Mouse (Mus musculus): ENCODE measurements around the gene Erbb2. TPM values are rescaled to one million over a fixed set of nuclear protein-coding genes. Genes with fewer than 3 reads are reported as not detected.

The Erbb2 gene
- total and polyA plus RNA-seq, 2 experiments from 2014 or later = 3.7 to 4.9 TPM

- H3K4me2 ChIP-seq (ENCODE audit: low read depth) = peak within 1 kb of the TSS; percentile 72
- no peak for TF ChIP-seq CTCF (IDR thresholded peaks at IDR 0.05; ENCODE audit: low read depth)
- no peaks in the 10 kb centered on the region for H3K9me3 ChIP-seq (ENCODE audit: low read length)
- H3K36me3 ChIP-seq (ENCODE audit: insufficient read depth) = no peaks in the 10 kb centered on the region
- no peaks in the 10 kb centered on the region for H3K27me3 ChIP-seq (ENCODE audit: insufficient read depth, low read length)
- peak within 1 kb of the TSS; percentile 94 for H3K27ac ChIP-seq (ENCODE audit: low read depth, low read length)
- ATAC-seq (peak; percentile 96), DNase-seq (peak; percentile 95)
- WGBS = 2% methylated on average over 40 of the region's 40 CpGs
- H3K4me3 ChIP-seq (ENCODE audit: low read depth, low read length) = peak within 1 kb of the TSS; percentile 61
- peaks cover 11% of the 10 kb centered on the region for H3K4me1 ChIP-seq (ENCODE audit: insufficient read depth)
- H3K9ac ChIP-seq = peak within 1 kb of the TSS; percentile 78
These were observed 12.0 kb upstream of the Erbb2 start, which contains the start of gene Pgap3 for GRCm38 (mm10) chr11:98400161-98400726. TSS of gene Pgap3 (minus strand) at chr11:98400490.

GRCm38 (mm10) chr11:98400816-98401215 is 11.5 kb upstream of the Erbb2 start:
- ATAC-seq (no peak), DNase-seq (no peak)
- no peaks in the 10 kb centered on the region for H3K9me3 ChIP-seq (ENCODE audit: low read length)
- peak overlapping the region; percentile 72 for H3K4me2 ChIP-seq (ENCODE audit: low read depth)
- H3K4me1 ChIP-seq (ENCODE audit: insufficient read depth) = peaks cover 11% of the 10 kb centered on the region
- peak overlapping the region; percentile 61 for H3K4me3 ChIP-seq (ENCODE audit: low read depth, low read length)
- H3K27me3 ChIP-seq (ENCODE audit: insufficient read depth, low read length) = no peaks in the 10 kb centered on the region
- no peak for TF ChIP-seq CTCF (IDR thresholded peaks at IDR 0.05; ENCODE audit: low read depth)
- 59% methylated on average over 3 of the region's 3 CpGs for WGBS
- peak overlapping the region; percentile 78 for H3K9ac ChIP-seq
- peak overlapping the region; percentile 94 for H3K27ac ChIP-seq (ENCODE audit: low read depth, low read length)
- H3K36me3 ChIP-seq (ENCODE audit: insufficient read depth) = no peaks in the 10 kb centered on the region

DNA sequence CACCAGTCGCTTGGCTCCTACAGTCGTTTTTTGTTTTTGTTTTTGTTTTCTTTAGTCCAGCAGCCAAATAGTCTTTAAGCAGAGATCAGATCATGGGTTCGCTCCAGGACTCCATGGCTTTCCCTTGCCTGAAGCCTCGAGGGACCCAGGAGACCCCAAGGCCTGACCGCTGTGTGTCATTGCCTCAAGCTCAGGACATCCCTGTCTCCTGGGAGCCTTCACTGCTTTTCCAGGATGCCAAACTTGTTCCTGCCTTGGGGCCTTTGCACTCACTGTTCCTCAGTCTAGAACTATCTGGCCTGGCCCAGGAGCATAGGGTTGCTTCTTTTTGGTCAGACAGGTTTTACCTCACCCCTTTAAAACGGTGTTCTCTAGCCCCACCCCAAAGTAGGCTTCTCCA is 5.6 kb upstream of the Erbb2 start:
- ATAC-seq (no peak), DNase-seq (no peak)
- WGBS = 72% methylated on average over 6 of the region's 6 CpGs
- Histone ChIP-seq H3K27me3 (ENCODE audit: insufficient read depth, low read length) (peaks cover 13% of the 10 kb centered on the region), H3K4me2 (ENCODE audit: low read depth) (no peak overlapping the region), H3K4me3 (ENCODE audit: low read depth, low read length) (no peak overlapping the region), H3K4me1 (ENCODE audit: insufficient read depth) (no peaks in the 10 kb centered on the region), H3K9ac (no peak overlapping the region), H3K36me3 (ENCODE audit: insufficient read depth) (no peaks in the 10 kb centered on the region), H3K9me3 (ENCODE audit: low read length) (no peaks in the 10 kb centered on the region), H3K27ac (ENCODE audit: low read depth, low read length) (no peak overlapping the region)
- TF ChIP-seq CTCF (IDR thresholded peaks at IDR 0.05; ENCODE audit: low read depth) = no peak

- Histone ChIP-seq H3K4me2 (ENCODE audit: low read depth) (no peak overlapping the region), H3K9ac (no peak overlapping the region), H3K36me3 (ENCODE audit: insufficient read depth) (no peaks in the 10 kb centered on the region), H3K9me3 (ENCODE audit: low read length) (no peaks in the 10 kb centered on the region), H3K4me3 (ENCODE audit: low read depth, low read length) (no peak overlapping the region), H3K4me1 (ENCODE audit: insufficient read depth) (no peaks in the 10 kb centered on the region), H3K27me3 (ENCODE audit: insufficient read depth, low read length) (peaks cover 23% of the 10 kb centered on the region), H3K27ac (ENCODE audit: low read depth, low read length) (no peak overlapping the region)
- no peak for TF ChIP-seq CTCF (IDR thresholded peaks at IDR 0.05; ENCODE audit: low read depth)
- DNase-seq = no peak
- WGBS = 54% methylated on average over 8 of the region's 8 CpGs
- no peak for ATAC-seq
These were observed 3.4 kb upstream of the Erbb2 start for GRCm38 (mm10) chr11:98408872-98409271.

DNA sequence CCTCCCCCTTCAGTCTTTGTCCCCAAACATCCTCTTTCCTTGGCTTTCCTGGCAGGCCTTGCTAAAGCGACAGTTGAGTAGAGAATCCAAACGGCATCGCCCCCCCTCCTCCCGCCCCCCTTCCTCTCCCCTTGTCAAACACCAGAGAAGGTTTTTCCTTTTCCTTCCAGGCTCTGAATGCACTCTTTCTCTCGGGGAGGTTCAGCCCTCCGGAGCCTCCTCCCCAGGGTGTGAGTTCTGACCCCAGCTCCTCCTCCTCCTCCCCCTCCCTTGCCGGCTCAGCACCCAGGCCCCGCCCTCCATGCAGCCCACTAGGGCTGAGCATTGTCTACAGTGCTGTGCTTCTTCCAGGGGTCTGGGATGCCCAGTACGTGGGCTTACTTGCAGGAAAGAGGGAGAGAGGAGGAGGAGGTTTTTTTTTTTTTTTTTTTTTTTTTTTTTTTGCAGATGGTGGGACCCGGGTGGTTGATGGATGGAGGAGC is 2.9 kb upstream of the Erbb2 start:
- Histone ChIP-seq H3K4me2 (ENCODE audit: low read depth) (no peak overlapping the region), H3K9me3 (ENCODE audit: low read length) (no peaks in the 10 kb centered on the region), H3K36me3 (ENCODE audit: insufficient read depth) (no peaks in the 10 kb centered on the region), H3K27me3 (ENCODE audit: insufficient read depth, low read length) (peaks cover 23% of the 10 kb centered on the region), H3K27ac (ENCODE audit: low read depth, low read length) (no peak overlapping the region), H3K4me3 (ENCODE audit: low read depth, low read length) (no peak overlapping the region), H3K9ac (no peak overlapping the region), H3K4me1 (ENCODE audit: insufficient read depth) (no peaks in the 10 kb centered on the region)
- 0 out of 2 replicates have a peak, but pooled peaks have one; percentile 30 for ATAC-seq
- TF ChIP-seq CTCF (IDR thresholded peaks at IDR 0.05; ENCODE audit: low read depth) = no peak
- DNase-seq = no peak
- 2% methylated on average over 10 of the region's 10 CpGs for WGBS

DNA sequence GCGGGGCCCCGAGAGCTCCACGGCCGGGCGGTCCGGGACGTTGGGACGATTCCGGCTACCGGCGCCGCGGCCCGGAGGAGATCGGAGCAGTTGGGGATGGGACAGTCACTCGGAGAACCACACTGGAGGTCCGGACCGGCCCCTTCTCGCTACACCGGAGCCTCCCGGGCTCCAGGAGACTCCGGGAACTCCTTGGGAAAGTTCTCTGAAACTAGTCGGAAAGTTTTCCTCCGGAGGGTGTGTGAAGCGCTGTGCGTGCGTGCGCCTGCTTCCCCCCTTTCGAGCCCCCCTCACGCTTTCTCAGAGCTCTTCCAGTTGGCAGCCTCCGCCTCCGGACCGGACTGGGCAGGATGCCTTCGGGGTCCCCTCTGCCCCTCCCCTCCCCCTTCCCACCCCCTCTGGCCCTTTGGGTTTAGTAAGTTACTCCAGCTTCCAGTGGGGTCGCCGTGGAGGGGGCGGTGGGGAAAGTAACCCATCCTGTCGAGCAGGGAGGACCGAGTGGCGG is 579 bp downstream of the Erbb2 start:
- H3K4me1 ChIP-seq (ENCODE audit: insufficient read depth) = no peaks in the 10 kb centered on the region
- no peak for TF ChIP-seq CTCF (IDR thresholded peaks at IDR 0.05; ENCODE audit: low read depth)
- H3K9ac ChIP-seq = peak overlapping the region; percentile 51
- H3K9me3 ChIP-seq (ENCODE audit: low read length) = no peaks in the 10 kb centered on the region
- H3K27me3 ChIP-seq (ENCODE audit: insufficient read depth, low read length) = peaks cover 23% of the 10 kb centered on the region
- DNase-seq (peak; percentile 37), ATAC-seq (peak; percentile 40)
- H3K27ac ChIP-seq (ENCODE audit: low read depth, low read length) = peak overlapping the region; percentile 50; the same call in 1 of the 2 replicates
- under 1% methylated on average over 39 of the region's 40 CpGs for WGBS
- peak overlapping the region; percentile 48 for H3K4me3 ChIP-seq (ENCODE audit: low read depth, low read length)
- peak overlapping the region; percentile 98 for H3K4me2 ChIP-seq (ENCODE audit: low read depth)
- no peaks in the 10 kb centered on the region for H3K36me3 ChIP-seq (ENCODE audit: insufficient read depth)

DNA sequence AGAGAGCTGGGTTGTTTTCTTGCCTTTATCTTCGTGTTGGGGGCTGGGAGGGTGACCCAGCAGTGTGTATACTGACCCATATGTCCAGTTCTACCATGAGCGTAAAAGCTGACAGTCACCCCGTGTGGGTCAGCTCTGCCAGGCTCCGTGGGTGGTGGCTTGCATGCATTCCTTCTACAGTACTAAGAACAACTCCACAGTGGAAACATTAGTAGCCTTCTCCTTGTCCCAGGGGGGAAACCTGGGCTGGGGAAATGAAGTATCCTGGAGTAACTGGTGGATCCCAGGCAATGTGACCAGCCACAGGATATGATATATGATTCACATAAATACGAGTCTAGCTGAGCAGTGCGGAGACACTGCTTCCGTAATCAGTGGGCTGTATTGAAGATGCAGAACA is 1.5 kb downstream of the Erbb2 start:
- DNase-seq = no peak
- no peak for TF ChIP-seq CTCF (IDR thresholded peaks at IDR 0.05; ENCODE audit: low read depth)
- H3K4me1 ChIP-seq (ENCODE audit: insufficient read depth) = no peaks in the 10 kb centered on the region
- H3K27ac ChIP-seq (ENCODE audit: low read depth, low read length) = no peak overlapping the region
- H3K27me3 ChIP-seq (ENCODE audit: insufficient read depth, low read length) = peaks cover 23% of the 10 kb centered on the region
- no peak overlapping the region for H3K4me3 ChIP-seq (ENCODE audit: low read depth, low read length)
- ATAC-seq = no peak
- H3K36me3 ChIP-seq (ENCODE audit: insufficient read depth) = no peaks in the 10 kb centered on the region
- H3K4me2 ChIP-seq (ENCODE audit: low read depth) = peak overlapping the region; percentile 98
- no peaks in the 10 kb centered on the region for H3K9me3 ChIP-seq (ENCODE audit: low read length)
- H3K9ac ChIP-seq = no peak overlapping the region
- 35% methylated on average over 7 of the region's 7 CpGs for WGBS
